Mouse (Mus musculus): Measurements from ENCODE around the gene Mylk. TPM values are rescaled to one million over a fixed set of nuclear protein-coding genes. Genes with fewer than 3 reads are reported as not detected.

Mylk gene
- total and polyA plus RNA-seq, 2 experiments from 2014 or later: 3.7 to 20.1 TPM

DNA sequence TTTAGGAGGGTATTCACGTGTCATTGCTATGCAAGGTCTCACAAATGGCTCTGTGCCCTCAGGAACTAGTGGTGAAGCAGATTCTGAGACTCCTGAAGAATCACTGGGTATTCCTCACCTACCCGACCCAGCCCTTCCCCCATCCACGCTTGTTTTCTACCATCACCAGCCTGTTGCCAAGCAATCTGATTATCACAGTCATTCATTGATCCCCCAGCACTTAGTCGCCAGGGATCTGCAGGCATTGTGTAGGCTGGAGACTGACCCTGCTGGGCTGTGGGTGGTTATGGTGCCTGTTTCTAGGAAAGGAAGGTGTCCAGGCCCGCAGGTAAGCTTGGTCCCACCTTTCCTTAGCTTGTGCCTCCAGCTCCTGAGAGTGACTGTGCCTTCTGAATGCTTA lies 155.0 kb downstream of the Mylk start:
- no peak for TF ChIP-seq CTCF (IDR thresholded peaks at IDR 0.05; ENCODE audit: low read depth)
- Histone ChIP-seq H3K4me1 (ENCODE audit: insufficient read depth, low read length) (peaks cover 6% of the 10 kb centered on the region), H3K4me2 (ENCODE audit: low read depth, low read length) (no peak overlapping the region), H3K9ac (replicated peaks; ENCODE audit: low read length) (no peak overlapping the region), H3K36me3 (ENCODE audit: insufficient read depth, low read length) (no peaks in the 10 kb centered on the region), H3K9me3 (ENCODE audit: low read length) (no peaks in the 10 kb centered on the region), H3K27ac (no peak overlapping the region), H3K27me3 (ENCODE audit: insufficient read depth, low read length) (no peaks in the 10 kb centered on the region), H3K4me3 (ENCODE audit: low read length) (no peak overlapping the region)
- WGBS: 26% methylated on average over 5 of the region's 5 CpGs
- ATAC-seq (0 out of 2 replicates have a peak, but pooled peaks have one; percentile 16), DNase-seq (ENCODE audit: low spot score) (no peak)

DNA sequence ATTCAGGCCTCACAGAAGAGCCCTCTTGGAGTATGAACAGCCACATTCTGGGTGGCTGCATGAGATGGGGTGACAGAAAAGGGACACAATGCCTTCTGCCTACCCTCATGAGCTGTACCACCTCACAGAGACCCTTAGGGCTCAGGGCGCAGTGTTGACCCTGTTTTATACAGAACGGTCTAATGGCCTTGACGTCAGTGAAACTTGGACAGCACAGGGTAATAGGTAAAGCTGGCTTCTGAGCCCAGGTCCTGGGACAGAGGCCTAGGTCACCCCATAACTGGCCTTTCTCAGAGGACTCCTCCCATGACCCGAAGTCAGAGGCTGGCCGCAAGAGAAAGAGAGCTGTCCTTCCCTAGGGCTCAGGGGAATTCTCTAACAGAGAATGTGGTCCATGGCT lies 155.5 kb downstream of the Mylk start:
- 72% methylated on average over 5 of the region's 5 CpGs for WGBS
- no peak for TF ChIP-seq CTCF (IDR thresholded peaks at IDR 0.05; ENCODE audit: low read depth)
- no peak for DNase-seq (ENCODE audit: low spot score)
- no peak overlapping the region for H3K4me2 ChIP-seq (ENCODE audit: low read depth, low read length)
- H3K9me3 ChIP-seq (ENCODE audit: low read length): no peaks in the 10 kb centered on the region
- H3K36me3 ChIP-seq (ENCODE audit: insufficient read depth, low read length): no peaks in the 10 kb centered on the region
- no peak overlapping the region for H3K27ac ChIP-seq
- no peak overlapping the region for H3K9ac ChIP-seq (replicated peaks; ENCODE audit: low read length)
- no peak overlapping the region for H3K4me3 ChIP-seq (ENCODE audit: low read length)
- no peak for ATAC-seq
- H3K4me1 ChIP-seq (ENCODE audit: insufficient read depth, low read length): peaks cover 6% of the 10 kb centered on the region
- H3K27me3 ChIP-seq (ENCODE audit: insufficient read depth, low read length): no peaks in the 10 kb centered on the region

DNA sequence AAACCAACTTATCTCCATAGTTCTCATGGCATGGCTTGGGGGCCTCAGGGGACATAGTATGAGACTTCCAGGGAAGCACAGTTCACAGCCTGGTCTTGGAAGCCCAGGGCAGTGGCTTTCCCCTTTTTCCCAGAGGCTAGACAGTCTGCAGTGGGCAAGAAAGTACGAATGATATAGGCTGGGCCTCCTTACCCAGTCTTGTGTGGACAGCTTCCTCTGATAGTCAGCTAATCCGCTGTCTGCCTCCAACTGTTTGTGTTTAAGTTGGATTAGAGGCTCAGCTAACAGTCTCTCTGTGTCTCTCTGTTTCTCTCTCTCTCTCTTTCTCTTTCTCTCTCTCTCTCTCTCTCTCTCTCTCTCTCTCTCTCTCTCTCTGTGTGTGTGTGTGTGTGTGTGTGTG lies 156.0 kb downstream of the Mylk start:
- Histone ChIP-seq H3K36me3 (ENCODE audit: insufficient read depth, low read length) (no peaks in the 10 kb centered on the region), H3K4me3 (ENCODE audit: low read length) (no peak overlapping the region), H3K27me3 (ENCODE audit: insufficient read depth, low read length) (no peaks in the 10 kb centered on the region), H3K9ac (replicated peaks; ENCODE audit: low read length) (no peak overlapping the region), H3K4me2 (ENCODE audit: low read depth, low read length) (no peak overlapping the region), H3K4me1 (ENCODE audit: insufficient read depth, low read length) (peaks cover 6% of the 10 kb centered on the region), H3K9me3 (ENCODE audit: low read length) (no peaks in the 10 kb centered on the region), H3K27ac (no peak overlapping the region)
- ATAC-seq: no peak
- TF ChIP-seq CTCF (IDR thresholded peaks at IDR 0.05; ENCODE audit: low read depth): no peak
- WGBS: 53% methylated on average over 2 of the region's 2 CpGs
- no peak for DNase-seq (ENCODE audit: low spot score)

DNA sequence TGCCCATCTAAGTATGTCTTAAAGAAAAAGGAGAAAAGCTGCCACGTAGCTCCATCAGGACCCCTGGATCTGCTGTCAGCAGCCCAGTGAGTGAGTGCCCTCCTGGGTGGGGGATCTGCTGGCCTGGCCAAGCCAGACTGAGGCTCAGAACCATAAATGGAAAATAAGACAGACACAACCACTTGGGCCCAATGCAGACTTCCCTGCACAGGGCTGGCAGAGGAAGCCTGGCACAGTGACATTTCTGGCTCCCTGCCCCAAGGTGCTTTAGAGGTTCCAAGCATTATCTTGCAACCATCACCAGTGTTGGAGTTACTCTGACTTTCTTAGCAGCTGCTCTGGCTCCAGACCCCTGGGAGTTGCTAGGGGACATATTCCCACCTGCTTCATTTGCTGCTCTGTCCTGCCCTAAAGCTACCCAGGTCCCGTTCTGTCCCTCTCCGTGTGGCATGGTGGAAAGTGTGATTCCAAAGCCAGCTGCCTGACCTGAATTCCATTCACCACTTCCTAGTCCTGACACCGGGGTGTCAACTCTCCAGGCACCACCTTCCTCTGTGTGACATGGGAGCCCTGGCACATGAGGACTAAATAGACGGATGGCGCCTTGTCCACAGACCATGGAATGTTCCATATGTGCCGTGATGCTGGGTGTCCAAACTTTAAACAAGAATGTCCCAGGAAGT lies 156.7 kb downstream of the Mylk start:
- peak; percentile 17 for DNase-seq (ENCODE audit: low spot score)
- Histone ChIP-seq H3K36me3 (ENCODE audit: insufficient read depth, low read length) (no peaks in the 10 kb centered on the region), H3K27me3 (ENCODE audit: insufficient read depth, low read length) (no peaks in the 10 kb centered on the region), H3K27ac (no peak overlapping the region), H3K9me3 (ENCODE audit: low read length) (no peaks in the 10 kb centered on the region), H3K4me1 (ENCODE audit: insufficient read depth, low read length) (peaks cover 6% of the 10 kb centered on the region), H3K4me3 (ENCODE audit: low read length) (no peak overlapping the region), H3K9ac (replicated peaks; ENCODE audit: low read length) (no peak overlapping the region), H3K4me2 (ENCODE audit: low read depth, low read length) (no peak overlapping the region)
- TF ChIP-seq CTCF (IDR thresholded peaks at IDR 0.05; ENCODE audit: low read depth): no peak
- 65% methylated on average over 7 of the region's 7 CpGs for WGBS
- 0 out of 2 replicates have a peak, but pooled peaks have one; percentile 22 for ATAC-seq

DNA sequence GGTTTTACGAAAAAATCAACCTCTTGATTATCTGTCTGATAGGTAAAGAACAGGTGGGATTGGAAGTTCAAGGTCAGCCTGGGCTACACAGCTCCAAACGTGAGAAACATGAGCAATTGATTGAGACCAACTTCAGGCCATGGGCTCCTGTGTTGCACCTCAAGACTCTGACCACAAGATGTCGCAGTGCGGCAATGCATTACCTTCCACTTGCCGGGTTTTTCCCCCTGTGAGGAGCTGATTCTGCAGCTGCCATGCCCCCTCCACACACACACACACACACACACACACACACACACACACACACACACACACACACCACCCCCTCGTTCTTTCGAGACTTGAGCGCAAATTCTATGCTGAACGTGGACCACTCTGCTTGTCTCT lies 157.3 kb downstream of the Mylk start:
- Histone ChIP-seq H3K4me1 (ENCODE audit: insufficient read depth, low read length) (peaks cover 6% of the 10 kb centered on the region), H3K27ac (no peak overlapping the region), H3K4me2 (ENCODE audit: low read depth, low read length) (no peak overlapping the region), H3K9ac (replicated peaks; ENCODE audit: low read length) (no peak overlapping the region), H3K36me3 (ENCODE audit: insufficient read depth, low read length) (no peaks in the 10 kb centered on the region), H3K27me3 (ENCODE audit: insufficient read depth, low read length) (no peaks in the 10 kb centered on the region), H3K9me3 (ENCODE audit: low read length) (no peaks in the 10 kb centered on the region), H3K4me3 (ENCODE audit: low read length) (no peak overlapping the region)
- WGBS: 14% methylated on average over 9 of the region's 9 CpGs
- peak; percentile 92 for DNase-seq (ENCODE audit: low spot score)
- peak; percentile 96 for TF ChIP-seq CTCF (IDR thresholded peaks at IDR 0.05; ENCODE audit: low read depth)
- ATAC-seq: peak; percentile 71

DNA sequence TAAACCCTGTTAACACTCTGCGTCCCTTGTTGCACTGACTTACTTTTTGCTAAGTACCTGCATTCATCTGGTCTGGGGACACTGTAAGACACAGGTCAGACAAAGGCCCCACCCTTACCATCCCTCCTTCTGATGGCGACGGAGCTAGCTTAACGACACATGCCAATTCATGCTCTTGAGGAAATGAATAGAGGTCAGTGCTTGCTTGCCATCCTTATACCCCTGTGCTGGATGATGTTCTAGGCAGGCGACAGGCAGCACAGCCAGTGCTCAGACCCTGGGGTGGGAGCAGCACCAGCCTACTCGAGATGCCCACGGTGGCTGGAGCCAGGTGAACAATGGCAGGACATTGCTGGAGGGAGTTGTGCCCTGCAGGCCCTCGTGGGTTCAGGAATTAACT lies 157.8 kb downstream of the Mylk start:
- Histone ChIP-seq H3K36me3 (ENCODE audit: insufficient read depth, low read length) (no peaks in the 10 kb centered on the region), H3K4me3 (ENCODE audit: low read length) (no peak overlapping the region), H3K27ac (no peak overlapping the region), H3K4me2 (ENCODE audit: low read depth, low read length) (no peak overlapping the region), H3K27me3 (ENCODE audit: insufficient read depth, low read length) (no peaks in the 10 kb centered on the region), H3K4me1 (ENCODE audit: insufficient read depth, low read length) (peaks cover 6% of the 10 kb centered on the region), H3K9ac (replicated peaks; ENCODE audit: low read length) (no peak overlapping the region), H3K9me3 (ENCODE audit: low read length) (no peaks in the 10 kb centered on the region)
- DNase-seq (ENCODE audit: low spot score) (no peak), ATAC-seq (peak; percentile 5; the same call in 1 of the 2 replicates)
- 86% methylated on average over 8 of the region's 8 CpGs for WGBS
- TF ChIP-seq CTCF (IDR thresholded peaks at IDR 0.05; ENCODE audit: low read depth): no peak

DNA sequence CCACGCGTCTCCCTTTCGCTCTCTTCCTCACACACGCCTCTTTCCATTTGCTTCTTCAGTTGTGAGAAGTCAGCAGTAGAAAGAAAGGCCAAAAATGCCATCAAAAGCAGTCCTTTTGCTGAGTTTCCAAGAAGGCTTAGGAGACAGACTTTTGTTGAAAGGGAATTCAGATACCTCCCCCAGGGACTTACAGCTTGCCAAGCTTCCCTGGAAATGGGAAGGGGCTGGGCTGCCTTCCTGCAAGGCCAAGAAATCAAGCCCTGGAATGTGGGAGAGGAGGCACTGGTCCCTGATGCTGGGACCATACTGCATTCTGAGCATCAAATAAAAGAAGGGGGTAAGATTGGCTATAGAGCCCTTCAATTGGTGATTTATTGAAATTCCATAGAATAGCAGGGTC lies 159.9 kb downstream of the Mylk start:
- DNase-seq (ENCODE audit: low spot score): no peak
- no peak for ATAC-seq
- TF ChIP-seq CTCF (IDR thresholded peaks at IDR 0.05; ENCODE audit: low read depth): no peak
- Histone ChIP-seq H3K9me3 (ENCODE audit: low read length) (no peaks in the 10 kb centered on the region), H3K27me3 (ENCODE audit: insufficient read depth, low read length) (no peaks in the 10 kb centered on the region), H3K9ac (replicated peaks; ENCODE audit: low read length) (no peak overlapping the region), H3K36me3 (ENCODE audit: insufficient read depth, low read length) (no peaks in the 10 kb centered on the region), H3K4me3 (ENCODE audit: low read length) (no peak overlapping the region), H3K4me2 (ENCODE audit: low read depth, low read length) (no peak overlapping the region), H3K27ac (no peak overlapping the region), H3K4me1 (ENCODE audit: insufficient read depth, low read length) (no peaks in the 10 kb centered on the region; the same call in 1 of the 2 replicates)
- 63% methylated on average over 4 of the region's 4 CpGs for WGBS
